Mouse (Mus musculus): Measurements from ENCODE around the gene Sh3pxd2a.
"Not testable (repeated sequence)": the region's sequence is repeated elsewhere in the genome, so short reads cannot be mapped to it uniquely, and the experiment has no call there.

The Sh3pxd2a gene

GRCm38 (mm10) chr19:47409142-47409541 is 55.1 kb downstream of the Sh3pxd2a start:
- no peak for DNase-seq (ENCODE audit: low spot score in 2 of 2)

- DNase-seq (ENCODE audit: low spot score in 2 of 2): no peak
Observed at GRCm38 (mm10) chr19:47408656-47409055, 55.5 kb downstream of the Sh3pxd2a start.

DNA sequence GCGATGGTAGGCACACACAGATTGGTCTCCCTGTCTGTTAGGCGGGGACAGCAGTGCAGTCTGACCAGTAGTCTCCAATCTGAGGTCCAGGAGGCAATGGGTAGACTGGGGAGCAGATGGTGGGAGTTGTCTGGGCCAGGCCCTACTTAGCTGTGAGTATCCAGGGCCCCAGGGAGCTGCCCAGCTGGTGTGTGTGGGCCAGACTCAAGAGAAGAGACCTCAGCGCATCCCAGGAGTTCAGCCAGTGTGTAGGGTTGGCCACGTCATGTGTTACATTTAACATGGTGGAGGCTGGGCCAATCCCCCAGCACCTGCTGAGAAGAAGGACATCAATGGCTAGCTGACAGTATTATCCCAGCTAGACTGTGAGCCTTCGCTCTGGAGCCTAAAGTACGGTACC is 56.9 kb downstream of the Sh3pxd2a start:
- no peak for DNase-seq (ENCODE audit: low spot score in 2 of 2)

- no peak for DNase-seq (ENCODE audit: low spot score in 2 of 2)
Observed at GRCm38 (mm10) chr19:47406524-47406923, 57.7 kb downstream of the Sh3pxd2a start.

DNA sequence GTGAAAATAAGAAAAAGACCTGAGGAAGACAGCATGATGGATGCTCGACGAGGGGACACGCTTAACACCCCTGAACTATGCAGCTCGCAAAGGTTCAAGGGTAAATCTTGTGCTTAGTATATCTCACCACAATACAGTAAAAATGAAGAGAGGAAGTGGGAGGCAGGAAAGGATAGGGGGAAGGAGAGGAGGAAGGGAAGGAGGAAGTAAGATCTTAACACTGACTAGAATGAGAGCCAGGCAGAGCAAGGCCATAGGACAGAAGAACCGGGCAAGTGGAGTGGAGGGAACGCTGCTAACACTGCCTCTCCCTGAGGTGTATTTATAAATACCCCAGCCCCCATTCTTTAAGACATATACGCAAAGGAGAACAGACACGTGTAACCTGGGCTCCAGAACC is 58.7 kb downstream of the Sh3pxd2a start:
- no peak for DNase-seq (ENCODE audit: low spot score in 2 of 2)

DNA sequence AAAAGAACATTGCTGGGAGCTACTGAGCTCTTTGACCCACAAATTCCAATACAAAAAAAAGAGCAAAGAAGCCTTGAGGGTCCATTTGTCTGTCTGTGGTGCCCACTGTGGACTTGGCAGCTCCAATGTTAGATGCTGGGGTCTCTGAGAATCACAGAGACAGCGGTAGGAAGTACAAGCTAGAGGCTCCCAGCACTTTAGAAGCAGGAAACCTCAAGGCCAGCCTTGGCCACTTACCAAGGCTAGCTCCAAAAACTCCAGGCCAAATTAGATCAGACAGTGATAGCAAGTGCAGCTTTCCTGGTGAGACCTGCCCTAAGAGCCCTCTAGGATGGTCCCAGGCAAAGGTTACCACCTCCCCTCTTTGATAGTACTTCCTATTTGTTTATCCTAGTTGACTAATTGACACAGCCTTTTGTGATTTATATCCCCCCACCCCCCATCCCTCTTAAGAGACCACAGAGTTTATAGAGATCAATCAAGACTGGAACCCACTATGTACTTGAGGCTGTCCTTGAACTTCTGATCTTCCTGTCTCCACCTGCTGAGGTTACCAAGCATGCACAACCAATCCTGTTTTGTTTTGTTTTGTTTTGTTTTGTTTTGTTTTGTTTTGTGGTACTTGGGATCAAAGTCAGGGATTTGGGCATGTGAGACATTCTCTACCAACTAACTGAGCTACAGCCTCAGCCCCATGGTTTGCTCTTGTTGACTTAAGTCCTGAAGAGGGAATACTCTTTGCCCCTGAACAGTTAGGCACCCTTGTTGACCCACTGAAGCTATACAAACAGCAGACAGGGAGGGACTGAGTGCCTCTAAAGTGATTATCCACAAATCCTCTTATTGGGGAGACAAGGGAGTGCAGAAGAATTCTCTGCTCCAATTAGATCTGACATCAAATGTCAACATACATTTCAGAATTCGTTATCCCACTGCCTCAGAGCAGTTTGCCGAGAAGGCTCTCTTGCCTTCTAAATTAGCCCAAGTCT is 60.5 kb downstream of the Sh3pxd2a start:
- no peak for DNase-seq (ENCODE audit: low spot score in 2 of 2)

DNA sequence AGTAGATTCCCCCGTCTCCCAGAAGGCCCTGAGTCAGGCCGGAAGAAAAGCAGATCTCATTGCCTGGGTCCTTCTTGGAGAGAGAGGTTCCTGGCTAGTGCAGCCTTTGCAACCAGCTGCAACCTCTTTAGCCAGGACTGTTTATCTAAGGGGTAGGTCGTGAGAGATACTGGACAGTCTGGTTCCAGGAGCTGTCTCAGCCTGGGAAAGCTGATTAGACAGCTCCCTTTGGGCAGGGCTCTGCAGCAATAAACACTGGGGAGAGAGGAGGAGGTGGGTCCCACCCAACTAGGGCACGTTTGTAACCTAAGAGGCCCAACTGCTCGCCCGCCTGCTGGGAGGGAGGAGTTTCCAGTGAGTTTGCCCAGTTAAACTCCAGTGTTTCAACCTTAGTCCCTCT is 61.2 kb downstream of the Sh3pxd2a start:
- no peak for DNase-seq (ENCODE audit: low spot score in 2 of 2)

DNA sequence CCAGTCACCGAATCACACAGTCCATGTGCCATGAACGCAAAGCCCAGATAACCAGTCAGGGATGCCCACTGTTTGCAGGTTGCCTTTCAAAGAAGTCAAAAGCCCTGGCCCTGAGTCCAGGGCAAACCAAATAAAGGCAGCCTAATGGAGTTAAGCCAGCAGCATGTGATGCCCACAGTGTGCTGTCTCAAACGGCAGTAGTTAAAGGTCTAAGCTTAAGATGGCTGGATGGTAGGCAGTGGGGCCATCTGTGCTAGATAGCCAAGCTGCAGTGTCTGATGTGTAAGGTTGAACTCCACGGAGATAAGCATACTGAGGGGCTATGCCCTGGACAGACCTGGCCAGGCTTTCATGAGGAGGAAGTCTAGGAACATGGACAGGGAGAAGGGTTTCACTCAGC is 61.7 kb downstream of the Sh3pxd2a start:
- DNase-seq (ENCODE audit: low spot score in 2 of 2): no peak

DNA sequence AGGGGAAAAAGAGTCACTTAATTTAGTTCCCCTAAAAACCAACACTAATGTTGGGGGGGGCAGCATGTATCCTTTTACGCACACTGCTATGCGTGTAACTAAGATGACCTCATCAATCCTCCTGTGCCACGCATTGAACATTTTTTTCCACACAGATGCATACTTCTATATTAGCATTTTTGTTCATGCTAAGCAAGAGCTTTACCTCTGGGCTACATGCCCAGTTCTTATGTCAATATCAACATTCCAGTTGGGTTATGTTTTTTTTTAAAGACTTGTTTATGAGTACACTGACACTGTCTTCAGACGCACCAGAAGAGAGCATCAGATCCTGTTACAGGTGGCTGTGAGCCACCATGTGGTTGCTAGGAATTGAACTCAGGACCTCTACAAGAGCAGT is 64.5 kb downstream of the Sh3pxd2a start:
- DNase-seq (ENCODE audit: low spot score in 2 of 2): no peak

DNA sequence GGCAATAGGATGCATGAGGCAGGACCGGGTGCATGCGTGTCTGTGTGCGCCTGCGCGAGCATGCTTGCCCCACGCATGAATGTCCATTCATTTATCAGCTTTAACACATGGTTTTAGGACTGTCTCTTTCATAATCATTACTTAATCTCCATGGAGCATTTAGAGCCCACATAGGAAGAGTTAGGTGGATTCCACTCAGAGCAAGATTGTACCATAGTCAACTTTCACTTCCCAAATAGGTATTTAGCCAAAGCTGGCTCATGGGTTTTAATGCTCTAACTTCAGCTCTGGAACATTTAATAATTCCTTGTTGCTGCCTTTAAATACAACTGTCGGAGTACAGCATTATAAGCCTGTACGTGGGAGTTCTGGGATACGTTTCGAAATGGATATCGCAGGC is 65.2 kb downstream of the Sh3pxd2a start:
- no peak for DNase-seq (ENCODE audit: low spot score in 2 of 2)

- DNase-seq (ENCODE audit: low spot score in 2 of 2): no peak
Observed at GRCm38 (mm10) chr19:47397882-47398671, 66.1 kb downstream of the Sh3pxd2a start.

DNA sequence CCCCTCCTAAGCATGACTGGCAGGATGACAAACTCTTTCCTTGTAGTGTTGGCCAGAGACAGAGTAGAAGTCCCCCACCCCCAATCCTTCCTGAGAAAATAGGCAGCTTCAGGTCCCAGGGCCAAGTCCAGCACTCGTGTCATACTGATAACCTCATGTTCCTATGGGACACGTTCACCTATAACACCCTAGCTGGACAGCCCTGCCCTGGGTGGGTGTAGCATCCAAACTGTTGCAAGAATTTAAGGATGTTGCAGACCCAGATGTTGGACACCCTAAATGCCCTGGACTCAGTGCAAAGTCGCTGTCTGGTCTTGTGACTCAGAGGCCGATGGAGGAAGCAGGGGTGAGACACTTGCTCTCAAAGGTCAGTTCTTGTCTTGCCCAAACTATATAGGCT is 68.9 kb downstream of the Sh3pxd2a start:
- DNase-seq (ENCODE audit: low spot score in 2 of 2): no peak

GRCm38 (mm10) chr19:47394781-47395180 is 69.4 kb downstream of the Sh3pxd2a start:
- DNase-seq (ENCODE audit: low spot score in 2 of 2): not testable (repeated sequence)

- DNase-seq (ENCODE audit: low spot score in 2 of 2): no peak
Observed at GRCm38 (mm10) chr19:47390878-47391277, 73.3 kb downstream of the Sh3pxd2a start.

- DNase-seq (ENCODE audit: low spot score in 2 of 2): no peak
Observed at GRCm38 (mm10) chr19:47387887-47388286, 76.3 kb downstream of the Sh3pxd2a start.

GRCm38 (mm10) chr19:47387395-47387794 is 76.8 kb downstream of the Sh3pxd2a start:
- DNase-seq (ENCODE audit: low spot score in 2 of 2): no peak

DNA sequence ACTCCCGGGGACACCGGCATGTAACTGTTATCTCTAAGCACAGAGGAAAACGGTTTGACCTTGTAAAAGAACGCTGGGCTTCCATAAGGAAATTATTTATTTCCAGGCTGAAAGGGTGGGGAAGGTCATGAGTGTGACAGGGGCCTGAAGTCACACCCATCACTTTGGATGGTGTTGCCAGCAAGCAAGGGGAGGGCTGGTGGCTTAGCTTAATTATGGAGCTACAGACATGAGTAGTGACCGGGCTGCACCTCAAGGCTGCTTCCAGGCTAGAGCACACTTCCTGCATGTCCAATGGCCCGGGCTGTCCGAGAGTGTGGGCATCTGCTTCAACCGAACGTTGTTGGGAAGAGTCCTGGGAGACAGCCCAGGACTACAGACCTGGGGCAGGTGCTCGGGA is 78.2 kb downstream of the Sh3pxd2a start:
- no peak for DNase-seq (ENCODE audit: low spot score in 2 of 2)

GRCm38 (mm10) chr19:47384639-47385038 is 79.6 kb downstream of the Sh3pxd2a start:
- no peak for DNase-seq (ENCODE audit: low spot score in 2 of 2)

DNA sequence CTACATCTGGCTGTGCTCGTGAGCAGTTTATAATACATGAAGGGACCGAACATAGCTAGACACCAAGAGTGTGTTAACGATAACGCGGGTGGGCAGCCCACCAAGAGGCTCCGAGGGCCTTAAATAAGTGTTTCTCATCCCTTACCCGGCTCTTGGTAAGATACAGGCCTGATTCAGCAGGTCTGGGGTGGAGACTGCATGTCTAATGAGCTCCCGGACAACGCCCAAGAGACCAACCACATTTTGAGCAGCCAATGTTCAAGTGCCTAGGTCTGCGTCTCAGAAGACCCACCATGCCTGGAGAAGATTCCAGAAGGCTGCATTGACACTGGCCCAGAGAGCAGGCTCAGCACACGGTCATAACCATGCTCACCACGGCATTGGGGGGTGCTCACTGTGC is 80.2 kb downstream of the Sh3pxd2a start:
- DNase-seq (ENCODE audit: low spot score in 2 of 2): no peak

DNA sequence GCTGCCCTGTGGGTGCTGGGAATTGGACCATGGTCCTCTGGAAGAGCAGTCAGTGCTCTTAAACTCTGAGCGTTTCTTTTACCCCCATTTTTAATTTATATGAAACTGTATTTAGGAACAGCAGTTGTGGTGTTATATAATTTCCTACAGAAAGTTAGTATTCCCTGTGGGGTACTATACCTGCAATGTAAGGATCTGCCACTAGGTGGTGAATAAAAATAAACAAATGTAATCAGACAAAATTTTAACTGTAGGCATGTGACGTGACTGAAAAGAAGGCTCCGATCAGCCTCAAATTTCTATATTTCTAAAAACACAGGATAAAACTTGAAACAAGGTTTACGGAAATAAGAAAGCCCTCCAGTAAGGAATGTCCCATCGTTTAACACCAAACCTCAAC is 81.9 kb downstream of the Sh3pxd2a start:
- no peak for DNase-seq (ENCODE audit: low spot score in 2 of 2)

- DNase-seq (ENCODE audit: low spot score in 2 of 2): no peak
Observed at GRCm38 (mm10) chr19:47381011-47381410, 83.2 kb downstream of the Sh3pxd2a start.

- no peak for DNase-seq (ENCODE audit: low spot score in 2 of 2)
Observed at GRCm38 (mm10) chr19:47379141-47379540, 85.1 kb downstream of the Sh3pxd2a start.

Measured in right cerebral cortex, postnatal 10 days (tissue).